Mouse (Mus musculus): Measurements from ENCODE around the gene Cd80.
A peak's percentile ranks its signal among the peaks of the same experiment; 100 is the strongest.
"Not testable (repeated sequence)": the region's sequence is repeated elsewhere in the genome, so short reads cannot be mapped to it uniquely, and the experiment has no call there.

Cd80 gene

GRCm38 (mm10) chr16:38474677-38475286 is 19.4 kb downstream of the Cd80 start:
- DNase-seq: no peak

DNA sequence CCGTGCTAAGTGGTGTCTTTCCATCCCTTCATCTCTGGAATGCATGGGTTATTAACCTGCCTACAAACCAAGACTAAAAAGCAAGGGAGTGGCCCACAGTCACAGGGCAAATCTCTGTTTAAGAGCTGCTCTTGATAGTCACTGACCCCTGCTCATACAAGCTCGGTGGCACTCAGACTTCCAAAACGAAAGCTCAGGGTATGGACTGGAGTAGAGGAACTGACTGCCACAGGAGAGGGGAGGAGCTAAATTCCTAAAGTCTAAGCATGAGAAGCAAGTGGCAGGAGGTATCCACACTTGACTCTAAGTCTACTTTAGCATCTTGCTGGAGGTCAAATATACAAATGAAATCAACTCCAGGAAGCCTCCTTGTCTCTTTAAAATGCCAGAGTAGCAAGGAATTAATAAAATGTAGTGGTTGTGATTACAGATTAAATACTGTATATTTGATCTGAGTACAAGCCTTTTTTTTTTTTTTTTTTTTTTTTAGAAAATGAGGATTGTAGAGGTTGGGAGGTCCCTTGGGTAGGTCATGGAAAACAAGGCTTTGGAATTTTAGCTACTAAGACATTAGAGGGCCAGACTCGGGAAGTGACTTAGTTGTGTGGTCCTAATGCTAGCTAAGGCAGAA is 20.4 kb downstream of the Cd80 start:
- DNase-seq: no peak

- peak; percentile 34 for DNase-seq
Observed at GRCm38 (mm10) chr16:38476312-38477240, 21.2 kb downstream of the Cd80 start.

DNA sequence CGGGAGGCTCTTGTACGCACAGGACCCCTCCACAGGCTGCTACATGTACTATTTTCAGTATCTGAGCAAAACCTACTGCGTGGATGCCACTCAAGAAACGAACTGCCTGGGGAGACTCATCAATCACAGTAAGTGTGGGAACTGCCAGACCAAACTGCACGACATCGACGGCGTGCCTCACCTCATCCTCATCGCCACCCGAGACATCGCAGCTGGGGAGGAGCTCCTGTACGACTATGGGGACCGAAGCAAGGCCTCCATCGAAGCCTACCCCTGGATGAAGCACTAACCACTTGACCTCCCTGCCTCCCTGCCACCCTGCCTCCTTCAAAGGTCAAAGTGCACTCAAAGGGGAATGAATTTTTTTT is 21.9 kb downstream of the Cd80 start:
- not testable (repeated sequence) for DNase-seq

DNA sequence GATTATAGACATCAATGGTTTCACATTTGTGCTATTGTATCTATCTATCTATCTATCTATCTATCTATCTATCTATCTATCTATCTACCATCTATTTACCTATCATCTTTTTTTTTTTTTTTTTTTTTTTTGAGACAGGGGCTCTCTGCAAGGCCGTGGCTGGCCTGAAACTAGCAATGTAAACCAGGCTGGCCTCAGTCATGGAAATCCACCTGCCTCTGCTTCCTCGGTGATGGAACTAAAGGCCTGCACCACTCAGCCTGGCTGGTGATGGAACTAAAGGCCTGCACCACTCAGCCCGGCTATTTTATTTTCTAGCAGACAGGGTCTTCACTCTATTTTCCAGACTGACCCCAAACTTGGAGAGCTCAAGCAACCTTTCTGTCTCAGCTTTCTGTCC is 22.9 kb downstream of the Cd80 start:
- no peak for DNase-seq

GRCm38 (mm10) chr16:38481327-38481726 is 26.0 kb downstream of the Cd80 start:
- DNase-seq: no peak

- peak; percentile 14 for DNase-seq
Observed at GRCm38 (mm10) chr16:38482780-38483562, 27.6 kb downstream of the Cd80 start.

DNA sequence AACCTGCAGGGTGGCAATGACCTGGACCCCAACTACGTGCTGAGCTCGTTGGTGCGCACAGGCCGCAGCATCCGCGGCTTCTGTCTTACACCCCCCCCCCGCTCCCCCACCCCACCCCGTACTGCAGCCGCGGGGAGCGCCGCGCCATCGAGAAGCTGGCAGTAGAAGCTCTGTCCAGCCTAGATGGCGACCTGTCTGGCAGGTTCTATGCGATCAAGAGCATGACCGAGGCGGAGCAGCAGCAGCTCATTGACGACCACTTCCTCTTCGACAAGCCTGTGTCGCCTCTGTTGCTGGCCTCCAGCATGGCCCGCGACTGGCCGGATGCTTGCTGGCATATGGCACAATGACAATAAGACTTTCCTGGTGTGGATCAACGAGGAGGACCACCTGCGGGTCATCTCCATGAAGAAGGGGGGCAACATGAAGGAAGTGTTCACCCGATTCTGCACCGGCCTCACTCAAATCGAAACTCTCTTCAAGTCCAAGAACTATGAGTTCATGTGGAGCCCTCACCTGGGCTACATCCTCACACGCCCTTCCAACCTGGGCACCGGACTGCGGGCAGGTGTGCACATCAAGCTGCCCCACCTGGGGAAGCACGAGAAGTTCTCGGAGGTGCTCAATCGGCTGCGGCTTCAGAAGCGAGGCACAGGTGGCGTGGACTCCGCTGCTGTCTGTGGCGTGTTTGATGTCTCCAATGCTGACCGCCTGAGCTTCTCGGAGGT is 28.4 kb downstream of the Cd80 start:
- no peak for DNase-seq

GRCm38 (mm10) chr16:38492551-38492950 is 37.2 kb downstream of the Cd80 start:
- no peak for DNase-seq

GRCm38 (mm10) chr16:38493890-38494289 is 38.5 kb downstream of the Cd80 start:
- DNase-seq: no peak

DNA sequence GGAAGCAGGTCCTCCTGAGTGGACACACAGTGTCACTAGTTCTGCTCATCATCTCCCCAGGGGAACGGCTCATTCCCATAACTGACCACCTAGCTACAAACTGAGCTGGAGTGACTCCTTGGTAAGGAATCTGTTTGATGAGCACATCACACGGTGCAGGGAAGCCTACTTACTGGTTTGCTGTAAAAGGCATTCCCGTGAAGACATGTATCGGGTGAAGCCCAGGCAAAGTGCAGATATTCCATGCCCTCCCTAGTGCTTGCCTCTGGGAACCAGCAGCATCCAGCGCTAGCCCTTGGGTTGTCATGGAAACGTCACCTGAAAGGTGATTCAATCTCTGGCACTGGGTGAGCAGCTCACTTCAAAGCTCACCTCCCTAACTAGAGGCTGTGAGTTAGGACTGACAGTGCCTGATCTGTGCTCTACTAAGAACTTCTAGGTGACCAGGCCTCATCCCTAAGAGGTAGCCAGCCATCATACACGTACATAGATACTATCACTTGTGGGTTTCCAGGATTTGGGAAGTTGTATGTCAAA is 41.3 kb downstream of the Cd80 start:
- no peak for DNase-seq

GRCm38 (mm10) chr16:38502469-38502868 is 47.1 kb downstream of the Cd80 start:
- DNase-seq: no peak

DNA sequence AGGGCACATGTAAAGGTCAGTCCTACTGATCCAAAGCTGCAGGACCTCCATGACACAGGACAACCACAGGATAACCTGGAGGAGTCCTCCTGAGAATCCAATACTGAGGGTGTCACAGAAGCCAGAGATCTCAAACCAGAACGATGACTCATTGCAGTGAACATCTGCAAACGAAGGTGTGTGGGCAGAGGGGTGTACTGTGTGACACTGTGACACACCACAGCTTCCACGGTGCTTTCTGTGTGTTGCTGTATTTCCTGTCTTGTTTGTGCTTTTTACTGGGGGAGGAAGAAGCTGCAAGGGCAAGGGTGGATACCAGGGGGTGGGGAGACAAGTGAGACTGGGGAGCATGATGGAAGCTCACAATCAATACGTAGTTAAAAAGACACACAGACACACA is 48.2 kb downstream of the Cd80 start:
- DNase-seq: no peak

DNA sequence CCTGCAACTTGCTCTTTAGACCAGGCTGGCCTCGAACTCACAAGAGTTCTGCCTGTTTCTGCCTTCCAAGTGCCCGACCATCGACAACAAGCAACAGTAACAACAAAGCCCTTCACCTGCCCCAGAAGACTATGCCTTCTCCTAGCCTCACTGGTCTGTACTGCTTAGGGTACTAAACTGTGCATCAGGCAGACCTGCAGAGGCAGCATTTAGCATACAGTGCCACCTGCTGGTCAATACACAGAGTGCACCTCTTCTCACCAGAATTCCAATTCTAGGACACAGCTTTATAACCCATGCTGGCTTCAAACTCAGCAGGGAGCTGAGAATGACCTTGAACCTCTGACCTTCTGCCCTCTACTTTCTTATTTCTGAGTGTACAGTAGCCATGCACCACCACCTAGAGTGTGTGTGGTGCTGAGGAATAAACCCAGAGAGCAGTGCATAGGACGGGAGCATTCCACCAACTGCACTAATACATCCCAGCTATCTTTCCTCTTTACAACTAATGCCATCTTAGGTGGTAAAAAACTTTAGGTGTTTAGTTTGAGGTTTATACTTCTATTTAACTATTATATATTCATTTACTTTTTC is 50.8 kb downstream of the Cd80 start:
- peak; percentile 61 for DNase-seq

- no peak for DNase-seq
Observed at GRCm38 (mm10) chr16:38510846-38511245, 55.5 kb downstream of the Cd80 start.

DNA sequence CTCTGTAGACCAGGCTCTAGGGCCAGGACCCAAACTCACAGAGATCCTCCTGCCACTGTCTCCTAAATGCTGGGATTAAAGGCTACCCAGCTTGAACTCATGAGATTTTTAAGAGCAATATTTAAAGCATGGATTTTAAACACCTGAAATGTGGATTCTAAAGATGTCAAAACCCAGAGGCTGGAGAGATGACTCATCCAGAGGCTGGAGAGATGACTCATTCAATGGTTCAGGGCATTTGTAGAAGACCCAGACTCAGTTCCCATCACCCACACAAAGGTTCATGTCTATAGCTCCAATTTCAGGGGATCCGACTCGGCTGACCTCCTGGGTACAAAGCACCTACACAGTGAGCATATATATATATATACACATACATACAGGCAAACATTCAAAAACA is 63.8 kb downstream of the Cd80 start:
- DNase-seq: no peak

GRCm38 (mm10) chr16:38521211-38521987 is 66.0 kb downstream of the Cd80 start:
- no peak for DNase-seq

GRCm38 (mm10) chr16:38522129-38523084 is 67.0 kb downstream of the Cd80 start, which contains the start of gene Timmdc1:
TSS of gene Timmdc1 (minus strand) at chr16:38522663.
- peak; percentile 95 for DNase-seq

DNA sequence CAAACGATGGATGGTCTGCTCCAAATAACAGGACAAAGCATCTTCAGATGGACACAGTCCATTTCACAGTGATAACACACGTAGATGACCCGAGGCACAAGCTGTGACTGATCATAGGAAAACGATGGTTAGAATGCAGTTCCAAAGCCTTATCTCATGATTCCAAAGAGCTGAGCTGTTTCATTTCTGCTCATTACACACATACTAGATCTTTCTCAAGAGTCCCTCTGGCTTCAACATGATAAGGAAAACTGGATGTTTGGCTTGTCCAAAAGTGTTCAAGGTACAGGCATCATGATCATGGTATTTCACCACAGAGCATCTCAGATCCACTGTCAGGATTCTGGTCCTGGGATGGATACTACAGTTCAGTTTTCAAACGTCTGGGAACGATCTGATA is 70.9 kb downstream of the Cd80 start:
- no peak for DNase-seq

All from cerebellum, adult 8-10 months (tissue).